Mouse (Mus musculus) bone marrow macrophage, adult 2 months (primary cell): Measurements from ENCODE around the gene Fam228b.

Experiments
- CTCF ChIP-seq: IDR thresholded peaks from 2 replicates; pipeline ENCODE4 v1.5.1; 2012; ENCODE audit warnings: low read depth, mild to moderate bottlenecking, low read length, moderate library complexity
- POLR2A ChIP-seq: IDR thresholded peaks from 2 replicates; pipeline ENCODE4 v1.6.1; 2012; ENCODE audit warnings: mild to moderate bottlenecking, low read depth, low read length, borderline replicate concordance

DNA sequence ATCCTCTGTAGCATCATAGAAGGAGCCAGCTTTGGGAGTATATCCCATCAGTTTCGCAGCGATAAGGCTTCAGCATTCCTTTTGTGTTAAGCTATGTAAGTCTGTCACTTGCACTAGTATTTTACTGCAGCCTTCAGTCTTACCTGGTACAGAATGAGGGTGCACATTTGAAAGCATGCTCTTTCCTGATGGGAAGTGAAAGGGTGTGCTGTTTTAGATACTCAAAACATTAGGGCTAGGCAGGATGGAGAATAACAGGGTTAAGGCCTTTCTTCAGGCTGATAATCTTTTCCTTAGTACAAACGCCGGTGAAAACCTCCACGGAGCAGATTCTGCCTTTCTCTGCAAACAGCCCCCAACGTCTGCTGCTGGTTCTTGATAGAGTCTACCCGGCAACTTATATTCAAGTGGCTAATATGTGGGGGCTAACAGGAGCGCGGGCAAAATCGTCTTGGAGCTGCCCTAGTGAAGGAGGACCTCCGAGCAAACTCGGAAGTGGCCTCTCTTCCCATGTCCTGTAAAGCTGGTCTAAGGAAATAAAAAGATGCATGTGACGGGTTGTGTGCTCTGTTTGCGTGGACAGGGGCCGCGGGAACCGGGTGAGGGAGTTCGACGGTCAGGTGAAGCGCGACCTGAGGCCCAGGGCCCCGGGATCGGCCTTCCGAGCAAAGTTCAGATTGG, 47.8 kb upstream of the Fam228b start:
- TF ChIP-seq POLR2A (no peak), CTCF (no peak)
